Mouse (Mus musculus) gastrocnemius, postnatal 14 days (tissue): ENCODE data around the gene Mia3. TPM values are rescaled to one million over a fixed set of nuclear protein-coding genes. Genes with fewer than 3 reads are reported as not detected.
"Not testable (repeated sequence)": the region's sequence is repeated elsewhere in the genome, so short reads cannot be mapped to it uniquely, and the experiment has no call there.

Source experiments
- DNase-seq: peaks from one replicate; pipeline ENCODE4 v3.0.0; 2021; ENCODE audit warnings: mixed read lengths
- intact Hi-C: fragments of 180-260 bp; cut with DNase I; formaldehyde crosslinking; loops from one replicate; pipeline ENCODE4 v1.15.1; 2025; ENCODE audit warnings: low total_unique reads
- long read RNA-seq, 2 experiments: library from polyadenylated mRNA; stranded (forward); transcript quantifications; one replicate each; pipeline ENCODE4 v2.0.0; 2021
- total RNA-seq, 2 experiments: library from RNA; stranded (reverse); gene quantifications; 2 replicates each; pipeline ENCODE4 v1.2.3; 2021

Gene Mia3
- total RNA-seq: 100 to 1,000 TPM; 101 to 105 TPM
- long read RNA-seq, experiment 1, partial matches to known transcripts: 2 of 3 reads
- long read RNA-seq, experiment 1, other reads (novel, unspliced or antisense): 1 of 3 reads
- long read RNA-seq, experiment 2, partial matches to known transcripts: 1 of 1 reads
- long read RNA-seq, experiment 2, other reads (novel, unspliced or antisense): 0 of 1 reads

DNA sequence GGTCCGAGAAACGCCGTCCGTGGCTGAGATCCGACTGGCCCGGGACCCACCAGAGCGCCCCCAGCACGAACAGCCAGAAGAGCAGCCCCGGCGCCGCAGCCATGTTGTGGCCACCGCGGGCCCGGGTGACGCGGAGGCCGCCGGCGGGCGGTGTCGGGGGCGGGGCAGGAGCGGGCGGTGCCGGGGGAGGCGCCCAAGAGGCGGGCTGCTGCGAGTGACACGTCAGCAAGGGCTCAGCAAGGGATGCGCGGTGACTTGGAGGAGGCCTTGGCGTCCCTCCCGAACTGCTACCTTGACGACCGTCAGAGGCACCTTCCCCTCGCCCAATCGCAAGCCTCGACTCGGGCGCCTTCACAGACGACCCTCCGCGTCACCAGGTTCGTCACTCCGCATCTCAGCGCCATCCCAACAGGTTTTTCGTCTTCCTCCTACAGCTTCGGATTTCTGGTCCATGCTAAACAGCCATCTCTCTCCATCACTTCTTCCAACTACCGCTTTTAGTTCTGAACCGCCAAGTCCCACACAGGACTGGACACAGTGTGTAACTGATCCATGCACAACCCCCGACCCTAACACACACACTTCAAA, at the start of gene Mia3:
Mia3 (minus strand) TSS at position 127 of the 588 bp plus-strand sequence.
- intact Hi-C loops: no loop called here
- DNase-seq: peak; percentile 96

DNA sequence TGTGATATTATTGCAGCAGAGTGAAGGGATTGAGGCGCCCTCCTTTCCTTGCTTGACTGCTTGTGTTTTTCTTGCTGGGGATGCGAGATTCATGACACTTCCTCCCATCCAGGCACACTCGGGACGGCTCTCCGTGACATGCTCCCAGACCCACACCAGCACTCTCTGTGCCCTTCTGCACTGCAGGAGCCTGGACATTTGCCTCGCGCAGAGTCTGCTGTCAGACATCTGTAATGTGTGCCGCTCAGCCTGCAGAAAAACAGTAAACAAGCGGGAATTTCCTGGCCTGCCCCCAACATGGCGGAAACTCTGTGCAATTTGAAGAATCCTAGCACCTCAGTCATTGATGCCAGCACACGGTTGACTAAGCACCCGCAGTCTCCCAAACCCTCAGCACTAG, 48.5 kb upstream of the Mia3 start, which contains the start of gene Hhipl2:
Hhipl2 (plus strand) TSS at position 343 of the 400 bp plus-strand sequence.
- intact Hi-C loops: no loop called here
- DNase-seq: no peak

DNA sequence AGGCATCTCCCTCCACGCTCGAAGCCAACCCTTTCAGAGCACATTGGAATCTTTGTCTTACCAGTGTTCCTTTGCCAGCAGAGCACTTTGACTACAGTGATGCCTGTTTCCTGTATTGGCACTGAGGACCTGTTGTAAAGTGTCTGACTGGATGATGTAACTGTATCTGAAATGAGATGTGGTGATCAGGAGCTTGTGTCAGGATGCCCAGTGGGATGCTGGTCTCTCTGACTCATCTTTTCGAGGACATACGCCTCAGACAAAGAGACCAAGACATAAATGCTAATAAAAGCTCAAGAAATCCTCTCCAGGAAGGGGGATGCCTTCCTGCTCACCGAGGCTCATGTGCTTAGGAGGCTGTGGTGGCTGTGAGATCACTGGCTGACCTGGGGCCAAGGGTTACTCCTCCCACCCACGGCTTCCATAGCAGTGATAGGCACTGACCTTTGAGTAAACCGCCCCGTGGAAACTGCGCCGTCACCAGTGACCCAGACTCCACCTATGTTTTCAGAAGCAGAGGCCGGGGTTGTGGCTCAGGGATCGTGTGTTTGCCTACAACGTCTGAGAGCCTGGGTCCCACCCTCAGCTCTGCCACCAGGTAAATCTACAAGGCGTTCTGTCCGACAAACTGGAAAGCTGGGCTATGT, 44.9 kb upstream of the Mia3 start:
- intact Hi-C loops: no loop called here
- DNase-seq: no peak

DNA sequence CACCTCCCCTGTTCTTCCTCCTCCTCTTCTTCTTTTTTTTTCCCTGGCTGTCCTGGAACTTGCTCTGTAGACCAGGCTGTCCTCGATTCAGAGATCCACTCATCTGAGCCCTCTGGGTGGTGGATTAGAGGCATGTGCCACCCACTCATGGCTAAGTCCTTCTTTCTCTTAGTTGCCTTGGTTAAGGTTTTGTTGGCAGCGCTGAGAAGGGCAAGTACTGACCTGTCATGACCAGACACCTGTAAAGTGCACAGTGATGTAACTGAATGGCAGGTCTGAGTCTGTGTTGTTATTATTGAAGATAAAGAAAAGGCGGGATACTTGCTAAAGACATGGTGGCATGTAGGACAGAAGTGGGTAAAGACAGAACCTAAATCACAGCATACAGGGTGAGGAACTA, 34.0 kb upstream of the Mia3 start:
- DNase-seq: no peak
- intact Hi-C loops: no loop called here

DNA sequence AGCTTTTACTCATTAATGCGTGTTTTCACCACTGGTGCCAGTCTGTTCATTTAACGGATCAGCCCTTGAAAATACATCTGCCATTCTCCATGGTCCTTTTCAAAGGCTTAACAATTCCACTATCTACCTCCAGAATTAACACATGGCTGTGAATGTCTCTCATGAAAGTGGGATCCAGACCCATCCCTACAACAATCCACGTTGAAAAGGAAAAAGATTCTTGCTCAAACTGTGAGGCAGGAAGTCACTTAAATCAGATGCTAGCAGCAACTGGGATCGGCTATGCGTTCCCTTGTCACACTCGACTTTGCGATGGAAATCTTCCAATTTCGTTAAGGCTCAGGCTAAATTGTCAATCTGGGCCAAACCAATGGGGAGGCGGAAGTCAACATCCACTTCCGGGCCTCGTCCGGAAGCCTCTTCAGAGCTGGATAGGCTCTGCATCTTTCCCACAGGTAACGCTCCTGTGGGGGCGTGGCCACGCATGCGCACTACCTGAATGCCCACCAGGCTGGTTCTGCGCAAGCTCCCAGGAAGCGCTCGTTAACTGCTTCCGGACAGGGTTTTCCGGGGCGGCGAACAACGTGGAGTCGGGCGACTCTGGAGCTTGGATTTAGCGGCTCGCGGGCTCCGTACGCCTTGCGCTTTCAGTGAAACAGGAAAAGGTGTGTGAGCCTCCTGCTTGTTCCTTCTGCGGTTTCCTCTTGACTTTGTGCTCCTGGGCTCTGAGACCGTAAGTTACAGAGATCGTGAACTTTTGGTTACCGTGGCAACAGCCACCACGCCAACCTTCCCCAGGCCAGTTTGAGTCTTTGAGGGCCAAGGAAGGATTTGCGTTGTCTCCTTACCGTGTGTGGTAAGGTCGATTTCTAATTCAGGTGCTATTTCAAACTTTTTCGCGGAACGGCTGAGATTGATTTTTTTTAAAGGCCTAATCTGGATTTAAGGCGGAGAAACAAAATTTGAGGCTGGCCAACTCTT, 19.4 kb upstream of the Mia3 start, which contains the start of gene Taf1a:
Taf1a (plus strand) TSS at position 556 of the 981 bp plus-strand sequence.
- DNase-seq: peak; percentile 90
- intact Hi-C loops: no loop called here

DNA sequence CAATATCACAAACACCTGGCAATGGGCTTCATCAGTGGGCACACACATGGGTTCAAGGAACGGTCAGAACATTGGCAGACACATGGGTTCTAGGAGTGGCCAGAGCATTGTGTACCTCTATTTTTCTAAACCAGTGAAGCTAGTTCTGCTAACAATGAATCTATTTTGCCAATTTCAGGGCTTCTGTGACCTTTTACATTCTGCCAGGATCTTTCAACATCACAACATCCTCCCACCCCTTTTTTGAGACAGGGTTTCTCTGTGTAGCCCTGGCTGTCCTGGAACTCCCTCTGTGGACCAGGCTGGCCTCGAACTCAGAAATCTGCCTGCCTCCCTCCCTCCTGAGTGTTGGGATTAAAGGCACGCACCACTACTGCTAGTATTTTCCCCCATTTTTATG, 18.1 kb upstream of the Mia3 start:
- DNase-seq, intact Hi-C loops: not testable (repeated sequence)

- intact Hi-C loops: no loop called here
- no peak for DNase-seq
These were observed 13.3 kb upstream of the Mia3 start for GRCm38 (mm10) chr1:183382621-183383020.

DNA sequence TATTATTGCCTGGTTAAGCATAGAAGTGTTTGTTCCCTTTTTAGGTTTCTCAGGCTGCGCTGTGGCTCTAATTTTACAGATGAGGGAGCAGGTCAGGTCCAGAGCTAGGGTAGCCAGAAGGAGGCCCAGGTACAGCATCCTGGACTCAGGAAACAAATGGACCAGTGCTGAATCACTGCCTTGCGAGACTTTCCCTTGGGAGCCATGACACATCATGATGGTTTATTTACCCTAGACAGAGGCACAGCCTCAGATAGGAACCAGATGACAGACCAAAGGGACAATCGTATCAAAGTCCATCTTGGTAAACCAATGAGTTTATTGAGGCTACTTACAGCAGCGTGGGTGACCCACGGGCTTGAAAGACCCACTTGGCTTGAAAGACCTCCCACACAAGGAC, 12.5 kb upstream of the Mia3 start:
- intact Hi-C loops: no loop called here
- no peak for DNase-seq

DNA sequence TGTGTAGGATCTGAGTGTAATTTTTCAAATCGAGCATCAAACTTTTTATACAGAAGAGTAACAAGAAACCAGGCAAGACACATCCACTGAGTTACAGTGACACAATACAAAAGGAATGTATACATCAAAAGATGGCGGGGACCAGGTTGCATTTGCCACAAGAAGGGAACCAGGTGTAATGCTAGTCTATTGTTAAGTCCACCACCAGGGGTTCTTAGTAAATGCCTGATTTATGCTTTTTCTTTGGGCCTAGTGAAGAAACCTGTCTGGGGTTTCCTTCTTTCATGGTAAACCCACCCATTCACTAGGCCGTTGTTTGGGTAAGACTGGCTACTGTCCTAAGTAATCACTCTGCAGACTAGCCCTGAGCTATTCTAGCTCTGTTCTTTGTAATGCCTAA, 10.0 kb upstream of the Mia3 start:
- intact Hi-C loops, DNase-seq: not testable (repeated sequence)

GRCm38 (mm10) chr1:183378321-183378941, 9.1 kb upstream of the Mia3 start:
- DNase-seq: peak; percentile 16
- intact Hi-C loops: no loop called here

DNA sequence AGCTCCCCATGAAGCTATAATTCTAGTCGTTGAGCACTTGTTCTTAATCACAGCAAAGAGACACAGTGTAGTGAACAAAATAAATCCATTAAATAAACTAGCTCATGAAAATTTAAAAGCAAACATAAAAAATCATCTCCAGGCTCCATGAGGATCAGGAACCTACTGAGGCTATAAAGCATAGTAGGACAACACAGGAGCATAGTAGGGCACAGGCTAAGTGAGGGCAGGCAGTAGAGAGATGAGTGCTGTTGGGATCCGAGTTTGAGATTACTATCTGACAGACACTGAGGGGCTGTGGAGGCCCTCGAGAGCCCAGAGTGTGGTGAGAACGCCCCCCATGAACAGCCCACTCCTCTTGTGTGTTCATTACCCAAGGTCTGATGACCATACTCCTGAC, 7.7 kb upstream of the Mia3 start:
- intact Hi-C loops: no loop called here
- DNase-seq: no peak

DNA sequence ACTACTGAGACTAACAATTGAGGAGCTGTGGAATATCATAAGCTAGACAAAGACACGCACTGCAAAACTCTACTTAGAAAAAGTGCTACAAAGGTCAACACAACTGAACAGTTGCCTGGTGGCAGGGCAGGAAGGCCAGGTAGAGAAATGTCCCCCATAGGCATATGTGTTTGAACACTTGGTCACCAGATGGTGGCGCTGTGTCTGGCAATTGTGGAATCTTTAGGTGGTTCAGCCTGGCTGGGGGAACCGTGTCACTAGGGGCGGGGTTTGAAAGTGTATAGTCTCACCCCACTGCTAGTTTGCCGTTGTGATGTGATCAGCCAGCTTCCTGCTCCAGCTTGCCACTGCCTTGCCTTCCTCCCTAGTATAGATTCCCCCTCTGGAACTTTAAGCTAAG, 5.4 kb upstream of the Mia3 start:
- no peak for DNase-seq
- intact Hi-C loops: no loop called here

- DNase-seq: peak; percentile 24
- intact Hi-C loops: no loop called here
These were observed 552 bp downstream of the Mia3 start for GRCm38 (mm10) chr1:183368601-183369400.

DNA sequence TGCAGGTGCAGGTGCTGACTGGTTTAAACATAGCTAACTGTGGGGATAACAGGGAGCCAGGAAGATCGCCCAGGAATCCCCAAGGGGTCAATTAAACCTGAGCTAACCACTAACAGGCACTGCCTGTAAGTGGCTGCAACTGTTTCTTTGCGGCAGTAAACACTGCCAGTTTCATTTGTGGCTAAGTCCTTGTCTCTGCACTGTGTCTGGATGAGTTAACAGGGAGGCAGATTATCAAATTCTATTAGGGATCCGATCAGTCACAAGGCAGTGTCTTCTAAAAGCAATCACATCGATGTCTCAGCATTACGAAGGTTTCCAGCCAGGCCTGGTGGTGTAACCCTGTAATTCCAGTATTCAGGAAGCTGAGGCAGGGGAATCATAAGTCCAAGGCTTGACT, 3.0 kb downstream of the Mia3 start:
- no peak for DNase-seq
- intact Hi-C loops: no loop called here

- intact Hi-C loops: no loop called here
- DNase-seq: no peak
These were observed 5.8 kb downstream of the Mia3 start for GRCm38 (mm10) chr1:183363577-183363867.

DNA sequence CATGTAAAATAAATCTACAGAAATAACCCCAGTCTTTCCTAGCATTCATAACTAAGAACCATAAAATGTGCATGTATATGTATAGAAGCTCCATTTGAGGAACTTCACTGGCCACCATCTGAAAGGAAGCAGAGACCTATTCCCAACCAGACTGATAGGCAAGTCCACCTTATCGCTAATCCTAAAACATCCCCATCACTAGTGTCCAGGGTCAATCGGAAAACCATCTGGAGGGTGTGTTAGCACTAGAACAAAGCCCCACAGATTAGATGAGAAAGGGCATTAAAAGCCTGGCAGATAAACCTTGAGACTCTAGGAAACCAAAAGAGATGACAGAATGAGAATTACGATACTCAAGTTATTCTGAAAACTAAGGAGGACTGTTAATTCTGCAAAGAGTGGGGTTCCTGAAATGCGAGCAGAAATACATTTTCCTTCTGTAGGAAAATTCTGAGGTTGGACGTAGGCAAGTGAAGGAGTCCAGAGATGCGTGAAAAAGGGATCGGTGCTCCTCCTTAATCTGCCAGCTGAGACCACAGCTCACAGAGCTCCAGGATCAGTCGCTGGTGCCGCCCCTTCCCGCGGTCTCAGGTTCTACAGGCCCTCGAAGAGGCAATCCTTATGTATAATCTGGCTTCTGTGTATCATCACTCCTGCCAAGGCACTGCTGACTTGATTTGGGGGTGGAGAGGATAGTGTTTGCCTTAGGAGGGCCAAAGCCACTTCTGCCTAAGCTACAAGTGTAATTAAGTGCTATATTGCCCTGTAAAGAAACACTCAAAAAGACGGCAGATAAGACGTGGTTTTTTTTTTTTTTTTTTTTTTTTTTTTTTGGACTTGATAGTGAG, 6.4 kb downstream of the Mia3 start:
- DNase-seq: no peak
- intact Hi-C loops: no loop called here

- intact Hi-C loops: no loop called here
- DNase-seq: no peak
These were observed 7.1 kb downstream of the Mia3 start for GRCm38 (mm10) chr1:183362301-183362700.

DNA sequence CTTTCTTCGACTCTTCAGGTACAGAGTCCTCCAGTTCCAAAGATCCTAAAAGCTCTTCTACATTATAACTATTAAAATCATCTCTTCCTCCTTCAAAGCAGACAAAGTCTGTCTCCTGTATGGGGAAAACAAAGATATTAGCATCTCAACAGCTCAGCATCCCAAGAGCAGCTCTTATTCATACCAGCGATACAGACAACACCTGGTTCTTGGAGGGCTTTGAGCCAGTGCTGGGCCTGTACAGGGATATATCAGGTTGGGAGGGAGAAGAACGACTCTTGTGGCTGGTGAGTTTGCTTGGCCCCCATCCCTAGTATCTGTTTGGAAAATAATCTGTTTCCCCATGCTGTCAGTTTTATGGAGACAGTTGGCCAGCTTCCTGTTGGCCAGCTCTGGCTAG, 10.5 kb downstream of the Mia3 start:
- intact Hi-C loops: no loop called here
- DNase-seq: no peak
